Mouse (Mus musculus): ENCODE results near the gene Rabl6.
"Not testable (repeated sequence)": the region's sequence is repeated elsewhere in the genome, so short reads cannot be mapped to it uniquely, and the experiment has no call there.

The Rabl6 gene

DNA sequence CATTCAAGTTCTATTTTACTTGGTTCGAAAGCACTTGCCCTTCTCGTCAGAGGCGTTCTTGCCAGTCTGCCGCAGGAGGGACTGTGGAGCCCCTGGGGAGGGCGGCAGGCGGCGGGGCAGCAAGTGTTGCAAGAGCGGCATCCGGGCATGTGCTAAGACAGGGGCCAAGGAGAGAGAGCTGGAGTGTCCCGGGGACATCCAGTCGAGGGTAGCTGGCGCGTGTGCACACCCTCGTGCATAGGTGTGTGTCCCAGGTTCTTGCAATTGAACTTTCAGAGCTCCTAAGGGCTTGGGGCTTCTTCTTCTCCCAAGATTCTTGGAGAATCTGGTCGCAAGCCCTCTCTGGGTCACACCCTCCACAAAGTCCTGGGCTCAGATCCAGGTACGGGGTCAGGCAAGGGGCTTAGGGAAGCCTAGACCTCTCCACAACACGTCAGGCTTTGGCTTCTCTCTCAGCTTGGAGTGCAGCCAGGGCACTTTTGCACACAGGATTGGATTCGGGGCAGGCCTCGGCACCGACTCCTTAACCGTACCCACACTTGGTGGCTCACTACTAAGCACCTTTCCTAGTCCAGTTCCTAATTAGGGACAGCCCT, 32.8 kb downstream of the Rabl6 start:
- DNase-seq (ENCODE audit: low read depth, low spot score): no peak

GRCm38 (mm10) chr2:25574579-25575431, 33.5 kb downstream of the Rabl6 start, which contains the start of the genes Mamdc4 and Phpt1:
Gene Mamdc4 (minus strand): TSS chr2:25574845.
Gene Phpt1 (minus strand): TSS chr2:25575224.
- DNase-seq (ENCODE audit: low read depth, low spot score): peak; percentile 98

GRCm38 (mm10) chr2:25574136-25574535, 34.2 kb downstream of the Rabl6 start:
- no peak for DNase-seq (ENCODE audit: low read depth, low spot score)

GRCm38 (mm10) chr2:25573068-25573467, 35.3 kb downstream of the Rabl6 start:
- DNase-seq (ENCODE audit: low read depth, low spot score): no peak

DNA sequence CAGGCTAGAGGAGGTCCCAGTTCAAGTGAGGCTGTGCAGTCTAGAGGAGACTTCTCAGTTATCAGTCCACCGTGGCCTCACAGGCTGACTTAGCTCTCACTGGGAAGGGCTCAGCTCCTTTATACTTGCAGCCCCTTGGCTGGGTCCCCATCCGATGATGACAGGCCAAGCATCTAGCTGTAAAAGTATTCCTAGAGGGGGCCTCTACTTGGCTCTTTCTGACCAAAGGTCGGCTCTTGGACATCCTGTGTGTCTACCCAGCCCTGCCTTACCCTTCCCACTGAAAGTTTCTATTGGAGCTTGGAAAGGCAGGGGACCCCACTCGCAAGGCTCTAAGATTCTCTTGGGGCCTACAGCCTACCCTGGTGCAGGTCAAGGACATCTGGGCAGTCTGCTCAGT, 37.1 kb downstream of the Rabl6 start:
- DNase-seq (ENCODE audit: low read depth, low spot score): no peak

DNA sequence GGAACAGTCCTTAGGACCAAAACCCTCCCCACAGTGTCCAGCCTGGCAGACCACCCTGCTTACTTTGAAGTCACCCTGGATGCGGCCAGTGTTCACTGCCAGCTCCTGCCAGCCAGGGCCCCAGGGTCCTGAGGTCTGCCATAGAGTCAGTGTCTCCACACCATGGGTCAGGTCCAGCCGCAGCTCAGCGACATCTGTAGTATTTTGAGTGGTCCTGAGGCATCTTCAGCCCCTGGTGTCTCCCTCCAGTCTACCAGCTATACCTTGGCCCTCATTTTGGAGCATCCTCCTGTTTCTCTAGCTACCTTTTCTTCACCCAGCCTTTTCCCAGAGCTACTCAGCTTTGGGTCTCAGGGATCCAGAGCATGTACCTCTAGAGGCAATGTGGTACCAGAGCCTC, 39.0 kb downstream of the Rabl6 start:
- no peak for DNase-seq (ENCODE audit: low read depth, low spot score)

- no peak for DNase-seq (ENCODE audit: low read depth, low spot score)
These were observed 39.8 kb downstream of the Rabl6 start for GRCm38 (mm10) chr2:25568473-25569019.

DNA sequence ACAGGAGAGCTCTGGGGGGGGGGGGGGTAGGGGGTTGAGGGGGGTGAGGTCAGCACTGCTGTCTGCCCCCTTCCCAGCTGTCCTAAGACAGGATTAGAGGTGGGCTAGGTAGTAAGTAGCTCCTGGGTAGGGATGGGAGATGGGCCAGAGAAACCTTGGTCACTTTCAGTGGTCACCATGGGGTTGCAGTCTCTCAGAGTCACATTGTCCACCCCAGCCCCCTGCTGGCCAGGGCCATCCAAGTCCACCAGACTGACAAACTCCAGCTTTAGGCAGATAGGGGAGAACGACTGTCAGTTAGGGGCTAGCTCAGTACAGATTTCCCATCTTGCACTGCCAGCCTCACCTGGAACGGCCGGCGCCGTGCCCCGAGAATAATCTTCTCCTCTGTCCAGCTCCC, 41.8 kb downstream of the Rabl6 start:
- no peak for DNase-seq (ENCODE audit: low read depth, low spot score)

DNA sequence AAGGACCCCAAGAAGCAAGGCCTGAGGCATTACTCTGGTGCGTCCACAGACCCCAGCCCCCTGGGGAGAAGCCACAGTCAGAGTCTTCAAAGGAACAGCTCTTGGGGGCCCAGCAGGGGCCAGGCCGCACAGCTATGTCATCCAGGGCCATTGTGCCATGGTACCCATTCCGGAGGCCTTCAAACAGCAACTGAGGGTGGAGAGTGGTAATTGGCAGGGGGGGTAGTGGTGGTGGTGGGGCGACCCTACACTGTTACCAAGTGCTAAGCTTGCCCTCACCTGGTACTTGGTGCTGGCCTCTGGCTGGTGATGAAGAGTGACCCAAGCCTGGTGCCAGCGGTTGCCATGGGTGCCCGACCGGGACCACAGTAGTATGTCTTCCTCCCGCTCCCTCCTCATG, 42.6 kb downstream of the Rabl6 start:
- no peak for DNase-seq (ENCODE audit: low read depth, low spot score)

DNA sequence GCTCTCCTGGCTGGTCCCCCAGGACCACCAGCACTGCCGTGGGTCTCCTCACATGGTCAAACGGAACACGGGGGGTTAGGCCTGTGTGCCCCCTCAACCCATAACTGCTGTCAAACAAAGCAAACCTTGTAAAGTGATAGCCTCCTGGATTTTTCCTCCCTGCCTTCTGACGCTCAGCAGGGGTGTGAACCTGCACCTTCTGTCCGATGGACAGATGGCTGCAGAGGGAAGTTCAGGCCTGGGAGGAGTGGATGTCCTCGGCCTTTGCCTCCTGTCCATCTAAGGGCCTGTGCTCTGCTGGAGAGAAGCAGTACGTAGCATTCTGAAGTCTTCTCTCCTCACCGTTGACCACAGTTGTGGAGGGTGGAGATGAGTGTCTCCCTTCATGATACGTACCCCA, 46.4 kb downstream of the Rabl6 start:
- DNase-seq (ENCODE audit: low read depth, low spot score): no peak

- no peak for DNase-seq (ENCODE audit: low read depth, low spot score)
These were observed 47.8 kb downstream of the Rabl6 start for GRCm38 (mm10) chr2:25560551-25560950.

DNA sequence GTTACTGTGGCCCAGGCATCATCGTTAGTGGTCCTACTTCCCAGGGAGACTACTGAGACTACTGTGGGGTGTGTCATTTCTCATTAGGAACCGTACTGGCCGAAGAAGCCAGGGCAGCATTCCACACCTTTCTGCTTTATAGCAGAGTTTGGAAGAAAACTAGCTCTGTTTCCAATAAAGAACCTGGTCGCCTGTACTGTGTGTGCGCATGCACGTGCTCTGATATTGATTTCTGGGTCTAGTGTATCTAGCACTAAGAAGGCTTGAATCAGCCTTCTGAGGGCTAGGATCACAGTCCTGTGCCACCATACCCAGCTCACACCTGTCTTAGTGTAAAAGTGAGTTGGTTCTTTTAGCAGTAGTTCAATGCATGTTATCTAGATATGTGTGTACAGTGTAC, 49.5 kb downstream of the Rabl6 start:
- no peak for DNase-seq (ENCODE audit: low read depth, low spot score)

- DNase-seq (ENCODE audit: low read depth, low spot score): no peak
These were observed 50.4 kb downstream of the Rabl6 start for GRCm38 (mm10) chr2:25557964-25558360.

- DNase-seq (ENCODE audit: low read depth, low spot score): peak; percentile 86
These were observed 50.9 kb downstream of the Rabl6 start, which contains the start of gene Edf1 for GRCm38 (mm10) chr2:25557221-25557963. Gene Edf1 (plus strand): TSS chr2:25557847.

- no peak for DNase-seq (ENCODE audit: low read depth, low spot score)
These were observed 52.0 kb downstream of the Rabl6 start for GRCm38 (mm10) chr2:25556296-25556695.

DNA sequence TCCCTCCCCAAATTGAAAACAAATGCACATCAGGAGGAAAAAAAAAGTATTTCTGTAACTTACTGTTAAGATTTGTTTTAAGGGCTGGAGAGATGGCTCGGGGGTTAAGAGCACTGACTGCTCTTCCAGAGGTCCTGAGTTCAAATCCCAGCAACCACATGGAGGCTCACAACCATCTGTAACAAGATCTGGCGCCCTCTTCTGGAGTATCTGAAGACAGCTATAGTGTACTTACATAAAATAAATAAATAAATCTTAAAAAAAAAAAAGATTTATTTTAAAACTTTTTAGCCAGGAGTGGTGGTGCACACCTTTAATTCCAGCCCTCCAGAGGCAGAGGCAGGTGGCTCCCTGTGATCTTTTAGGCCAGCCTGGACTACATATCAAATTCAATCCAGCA, 52.8 kb downstream of the Rabl6 start:
- not testable (repeated sequence) for DNase-seq (ENCODE audit: low read depth, low spot score)

DNA sequence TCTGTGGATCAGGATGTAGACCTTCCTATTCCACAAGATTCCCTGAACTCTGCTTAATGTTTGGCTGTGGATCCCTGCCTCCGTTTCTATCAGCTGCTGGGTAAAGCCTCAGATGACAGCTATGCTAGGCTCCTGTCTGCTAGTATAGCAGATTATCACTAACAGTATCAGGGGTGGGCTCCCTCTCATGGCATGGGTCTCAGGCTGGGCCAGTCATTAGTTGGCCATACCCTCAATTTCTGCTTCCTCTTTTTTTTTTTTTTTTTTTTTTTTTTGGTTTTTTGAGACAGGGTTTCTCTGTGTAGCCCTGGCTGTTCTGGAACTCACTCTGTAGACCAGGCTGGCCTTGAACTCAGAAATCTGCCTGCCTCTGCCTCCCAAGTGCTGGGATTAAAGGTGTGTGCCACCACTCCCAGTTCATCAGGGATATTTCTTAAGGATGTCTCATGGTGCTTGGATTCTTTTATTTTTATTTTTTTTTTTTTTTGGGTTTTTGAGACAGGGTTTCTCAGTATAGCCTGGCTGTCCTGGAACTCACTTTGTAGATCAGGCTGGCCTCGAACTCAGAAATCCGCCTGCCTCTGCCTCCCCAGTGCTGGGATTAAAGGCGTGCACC, 55.0 kb downstream of the Rabl6 start:
- DNase-seq (ENCODE audit: low read depth, low spot score): not testable (repeated sequence)

DNA sequence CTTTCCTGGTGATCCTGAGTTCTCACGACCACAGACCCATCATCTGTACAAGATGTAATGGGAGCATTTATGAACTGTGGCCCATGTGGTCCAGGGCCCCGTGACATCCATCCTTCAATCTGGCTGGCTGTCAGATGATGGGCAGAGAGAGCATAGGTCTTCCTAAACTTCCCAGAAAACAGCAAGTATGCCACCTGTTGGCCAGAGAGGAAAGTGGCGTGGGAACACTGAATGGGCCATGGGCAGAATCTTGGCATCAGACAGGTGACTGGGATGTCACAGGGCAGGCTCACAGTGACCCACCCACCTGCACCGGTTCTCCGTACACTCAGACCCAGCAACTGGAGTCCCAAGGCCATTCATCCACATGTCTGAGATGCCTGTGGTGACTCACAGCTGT, 57.1 kb downstream of the Rabl6 start:
- DNase-seq (ENCODE audit: low read depth, low spot score): no peak

- no peak for DNase-seq (ENCODE audit: low read depth, low spot score)
These were observed 59.0 kb downstream of the Rabl6 start for GRCm38 (mm10) chr2:25549021-25549991.

DNA sequence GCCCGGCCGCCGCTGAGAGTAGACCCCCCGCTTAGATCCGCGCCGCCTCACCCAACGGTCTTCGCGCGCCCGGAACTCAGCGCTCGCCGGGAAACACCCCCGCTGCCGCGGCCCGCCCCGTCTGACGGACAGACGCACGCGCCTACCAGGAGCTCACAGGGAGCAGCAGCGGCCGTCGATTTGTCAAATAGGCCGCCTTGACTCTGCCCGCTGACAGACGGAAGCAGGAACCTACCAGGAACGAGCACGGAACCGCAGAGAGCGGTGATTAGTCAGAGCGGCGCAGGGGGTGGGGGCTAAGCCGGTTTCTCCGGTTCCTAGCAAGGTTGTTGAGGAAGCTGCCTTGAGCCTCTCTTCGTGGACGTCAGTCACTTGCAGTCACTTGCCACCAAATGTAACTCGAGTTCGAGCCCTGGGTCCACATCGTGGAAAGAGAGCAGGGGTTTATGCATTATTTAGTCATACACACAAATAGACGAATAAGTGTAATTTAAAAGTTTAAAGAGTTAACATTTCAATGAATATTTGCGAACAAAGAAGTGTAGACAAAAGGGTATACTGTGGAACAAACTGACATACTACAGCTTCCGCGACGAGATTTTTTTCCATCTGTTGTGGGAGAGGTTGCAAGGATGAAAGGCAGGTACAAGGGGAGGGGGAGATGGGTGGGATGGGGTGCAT, 61.4 kb downstream of the Rabl6 start, which contains the start of gene Traf2:
TSS of gene Traf2 (minus strand) at position 130 of the 681 bp plus-strand sequence.
- DNase-seq (ENCODE audit: low read depth, low spot score): peak; percentile 96

Data from brain, embryonic 18.5 days (tissue).